Mouse (Mus musculus): ENCODE results near the gene Itga5.

- TF ChIP-seq HCFC1 (IDR thresholded peaks at IDR 0.05; ENCODE audit: borderline replicate concordance, insufficient read depth, low read length) (no peak), MAFK (IDR thresholded peaks at IDR 0.05; ENCODE audit: insufficient read depth, low read depth, low read length) (no peak), CHD2 (IDR thresholded peaks at IDR 0.05; ENCODE audit: low read depth, low read length) (no peak), ZNF384 (IDR thresholded peaks at IDR 0.05; ENCODE audit: low read depth, low read length) (no peak)
Measured at GRCm38 (mm10) chr15:103369123-103369522, 2.6 kb upstream of the Itga5 start.
